Mouse (Mus musculus) thymus, adult 2 months (tissue): ENCODE data around the gene B3galt4.
"Not testable (repeated sequence)": the region's sequence is repeated elsewhere in the genome, so short reads cannot be mapped to it uniquely, and the experiment has no call there.

Experiments used
- CTCF ChIP-seq: fragments of 200-500 bp; IDR thresholded peaks from 2 replicates; pipeline ENCODE4 v1.5.1; 2012; ENCODE audit warnings: mild to moderate bottlenecking, control low read depth, low read length, moderate library complexity, borderline replicate concordance; ENCODE audit not compliant: control insufficient read depth, poor library complexity, insufficient read depth; ENCODE audit errors: extremely low read depth
- POLR2A ChIP-seq: fragments of 200-500 bp; IDR thresholded peaks from 2 replicates; pipeline ENCODE4 v1.6.1; 2012; ENCODE audit warnings: mild to moderate bottlenecking, low read length, control low read depth, moderate library complexity; ENCODE audit not compliant: control insufficient read depth, poor library complexity, insufficient read depth; ENCODE audit errors: extremely low read depth

DNA sequence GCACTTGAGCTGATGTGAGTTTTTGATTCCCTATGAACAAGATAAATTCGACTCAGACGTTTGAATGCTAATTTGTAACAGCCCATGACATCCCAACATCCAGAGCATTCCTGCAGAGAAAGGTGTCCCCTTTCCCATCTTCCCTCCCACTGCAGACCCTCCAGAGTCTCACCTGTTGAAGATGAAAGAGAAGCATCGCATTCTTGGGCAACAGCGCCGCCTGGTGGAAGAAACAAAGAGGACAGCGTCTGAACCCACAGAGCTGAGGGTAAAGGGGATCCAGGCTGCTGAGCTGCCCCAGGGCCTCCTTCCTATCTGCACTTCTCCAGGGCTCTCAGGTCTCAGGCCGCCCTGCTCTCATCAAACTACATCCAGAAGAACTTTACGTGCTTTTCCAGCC lies 30.8 kb upstream of the B3galt4 start:
- TF ChIP-seq POLR2A: not testable (repeated sequence)
- peak; percentile 77; the same call in 1 of the 2 replicates for TF ChIP-seq CTCF
